Mouse (Mus musculus): ENCODE results near the gene Hnrnpr. TPM values are rescaled to one million over a fixed set of nuclear protein-coding genes. Genes with fewer than 3 reads are reported as not detected.

Hnrnpr gene
- polyA plus RNA-seq, 1 experiment from 2014 or later: 160 TPM

Other genes starting within 250 kb of the Hnrnpr start
- 488 and 490 TPM in 2 replicates for gene Id3, start 167.4 kb upstream of the Hnrnpr start, polyA plus RNA-seq (2015; fragmentation: Nextera tagmentation; extraction: Ambion mirVana)
- gene E2f2, start 138.5 kb upstream of the Hnrnpr start, polyA plus RNA-seq (2015; fragmentation: Nextera tagmentation; extraction: Ambion mirVana): 10.0 and 14.5 TPM in 2 replicates
- 15.4 and 19.0 TPM in 2 replicates for gene Asap3, start 104.6 kb upstream of the Hnrnpr start, polyA plus RNA-seq (2015; fragmentation: Nextera tagmentation; extraction: Ambion mirVana)
- 20.6 and 29.9 TPM in 2 replicates for gene Tcea3, start 63.2 kb upstream of the Hnrnpr start, polyA plus RNA-seq (2015; fragmentation: Nextera tagmentation; extraction: Ambion mirVana)
- gene Zfp46, start 26.3 kb upstream of the Hnrnpr start, polyA plus RNA-seq (2015; fragmentation: Nextera tagmentation; extraction: Ambion mirVana): 25.0 and 25.9 TPM in 2 replicates
- gene Htr1d, start 112.6 kb downstream of the Hnrnpr start, polyA plus RNA-seq (2015; fragmentation: Nextera tagmentation; extraction: Ambion mirVana): 1.2 and 1.4 TPM in 2 replicates
- 0.32 and 0.46 TPM in 2 replicates for gene 6030445D17Rik, start 151.3 kb downstream of the Hnrnpr start, polyA plus RNA-seq (2015; fragmentation: Nextera tagmentation; extraction: Ambion mirVana)
- gene Luzp1, start 158.8 kb downstream of the Hnrnpr start, polyA plus RNA-seq (2015; fragmentation: Nextera tagmentation; extraction: Ambion mirVana): 128 and 132 TPM in 2 replicates